Mouse (Mus musculus): Measurements from ENCODE around the gene Spem2.
A peak's percentile ranks its signal among the peaks of the same experiment; 100 is the strongest.

Spem2 gene

DNA sequence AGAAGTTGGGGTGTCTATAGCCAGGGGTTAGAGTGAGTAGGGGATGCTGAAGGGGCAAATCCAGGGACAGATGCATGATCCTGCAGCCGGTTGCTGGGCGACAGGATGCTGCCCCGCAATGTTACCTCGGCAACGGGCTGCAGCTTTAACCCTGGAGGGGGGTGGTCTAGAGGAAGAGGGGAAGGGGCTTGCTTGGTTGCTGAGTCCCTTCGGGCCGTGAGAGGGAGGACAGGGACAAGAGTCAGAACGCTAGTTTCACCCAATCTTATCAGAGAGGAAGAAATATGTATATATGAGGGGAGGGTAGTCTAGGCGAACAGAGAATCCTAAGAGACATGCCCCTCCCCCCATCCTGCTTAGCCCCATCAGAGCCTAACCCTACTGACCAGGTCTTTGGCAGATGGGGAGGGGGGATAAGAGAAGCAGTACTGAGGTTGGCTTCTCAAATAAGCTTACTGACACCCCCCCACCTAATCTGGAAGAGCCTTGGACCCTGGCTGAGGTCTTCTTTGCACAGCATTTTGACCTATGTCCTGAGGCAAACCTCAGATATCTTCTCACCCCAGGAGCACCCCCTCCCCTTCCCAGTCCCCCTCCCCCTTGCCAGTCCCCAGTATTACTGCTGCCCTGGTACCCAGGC lies 17.2 kb upstream of the Spem2 start:
- DNase-seq, result peak; percentile 64

DNA sequence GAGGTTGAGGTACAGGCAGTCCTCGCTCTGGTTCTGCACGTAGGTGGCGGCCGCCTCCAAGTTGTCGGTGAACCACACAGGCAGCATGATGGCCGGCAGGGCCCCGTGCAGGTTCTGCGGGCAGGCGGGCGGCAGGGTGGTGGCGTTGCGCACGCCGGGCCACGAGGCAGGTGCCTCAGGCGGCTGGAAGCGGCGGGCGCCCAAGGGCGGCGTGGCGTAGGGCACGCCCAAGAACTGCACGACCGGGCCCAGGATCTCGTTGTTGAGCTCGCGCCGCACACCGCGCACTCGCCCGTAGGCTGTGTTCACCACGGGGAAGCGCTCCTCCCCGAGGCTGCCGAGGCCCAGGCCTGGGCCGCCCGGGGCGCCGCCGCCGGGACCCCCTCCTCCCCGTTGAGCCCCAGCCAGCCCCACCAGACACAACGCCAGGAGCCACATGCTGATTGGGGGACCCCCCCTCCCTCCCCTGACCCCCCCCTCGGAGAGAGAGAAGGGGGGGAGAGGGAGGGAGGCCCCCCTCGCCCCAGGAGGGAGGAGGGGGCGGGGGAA lies 15.8 kb upstream of the Spem2 start:
- DNase-seq, result peak; percentile 60

DNA sequence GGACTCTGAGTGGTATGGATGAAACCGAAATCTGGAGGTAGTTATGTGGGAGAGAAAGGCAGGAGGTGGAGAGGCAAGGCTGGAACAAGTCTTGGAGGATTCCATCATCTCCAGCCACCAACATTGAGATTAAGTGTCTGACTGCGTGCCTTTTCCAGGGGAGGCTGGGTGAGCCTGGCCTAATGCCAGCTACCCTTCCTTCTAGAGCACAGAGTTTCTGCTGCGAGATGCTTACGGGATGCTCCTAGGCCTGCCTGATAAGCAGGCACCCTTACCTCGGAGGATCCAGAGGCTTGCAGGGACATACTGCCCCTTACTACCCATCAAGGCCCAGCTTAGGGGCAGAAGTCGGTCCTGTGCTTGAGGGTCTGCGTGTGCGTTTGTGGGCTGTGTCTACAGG lies 15.3 kb upstream of the Spem2 start:
- no peak for DNase-seq

DNA sequence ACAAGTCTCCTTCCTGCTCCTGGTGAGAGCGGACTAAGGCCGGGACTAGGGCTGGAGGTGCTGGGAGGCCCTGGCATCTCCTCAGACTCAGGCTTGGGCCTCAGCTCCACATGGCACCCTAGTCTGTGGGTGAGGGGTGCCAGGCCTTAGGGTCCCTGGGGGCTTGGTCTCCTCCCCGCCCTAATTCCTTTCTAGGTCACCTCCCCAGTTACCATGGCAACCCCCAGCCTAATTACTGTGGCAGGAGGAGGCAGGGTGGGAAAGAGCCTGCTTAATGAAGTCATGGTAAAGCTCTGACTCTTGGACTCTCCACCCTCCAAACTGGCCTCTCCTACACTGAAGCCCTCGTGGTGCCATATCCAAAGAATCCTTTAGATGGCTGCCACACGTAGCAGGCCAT lies 10.6 kb upstream of the Spem2 start:
- peak; percentile 85 for DNase-seq

DNA sequence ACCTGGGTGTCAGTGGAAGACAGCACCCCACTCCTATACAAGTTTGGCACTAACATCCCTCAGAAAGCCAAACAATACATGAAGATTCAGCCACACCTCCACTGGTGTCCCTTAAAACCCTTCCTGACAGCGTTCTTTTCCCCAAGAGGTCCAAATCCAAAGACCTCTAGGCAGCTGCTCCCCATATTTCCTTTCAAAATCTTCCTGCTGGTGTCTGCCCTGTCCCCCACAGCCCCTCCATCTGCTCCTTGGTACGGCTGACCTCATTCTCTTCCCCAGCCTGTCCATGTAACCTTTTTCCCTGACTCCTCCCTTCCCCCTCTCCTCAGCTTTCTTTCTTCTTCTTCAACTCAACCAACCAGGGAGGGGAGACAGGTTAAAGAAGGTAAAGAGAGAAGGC lies 5.2 kb upstream of the Spem2 start:
- no peak for DNase-seq

DNA sequence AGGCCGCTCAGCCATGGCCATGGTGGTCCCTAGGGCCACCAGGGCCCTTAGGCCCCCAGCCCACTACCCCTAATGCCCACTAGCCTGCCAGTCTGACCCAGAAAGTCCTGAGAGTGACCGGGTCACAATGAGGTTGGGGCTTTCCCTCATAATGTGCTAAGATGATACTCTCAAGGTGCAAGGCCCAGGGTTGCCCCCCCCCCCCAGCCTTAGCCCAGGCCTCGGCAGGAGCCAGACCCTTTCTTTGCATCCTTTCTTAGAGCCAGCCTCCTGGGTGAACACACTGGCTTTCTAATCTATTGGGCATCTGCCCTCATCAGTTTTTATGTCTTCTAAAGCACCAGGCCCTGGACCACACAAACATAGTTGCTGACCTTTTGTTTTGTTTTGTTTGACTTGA lies 3.8 kb upstream of the Spem2 start, which contains the start of gene Spem1:
TSS of gene Spem1 (minus strand) at position 101 of the 400 bp plus-strand sequence.
- DNase-seq, result no peak

DNA sequence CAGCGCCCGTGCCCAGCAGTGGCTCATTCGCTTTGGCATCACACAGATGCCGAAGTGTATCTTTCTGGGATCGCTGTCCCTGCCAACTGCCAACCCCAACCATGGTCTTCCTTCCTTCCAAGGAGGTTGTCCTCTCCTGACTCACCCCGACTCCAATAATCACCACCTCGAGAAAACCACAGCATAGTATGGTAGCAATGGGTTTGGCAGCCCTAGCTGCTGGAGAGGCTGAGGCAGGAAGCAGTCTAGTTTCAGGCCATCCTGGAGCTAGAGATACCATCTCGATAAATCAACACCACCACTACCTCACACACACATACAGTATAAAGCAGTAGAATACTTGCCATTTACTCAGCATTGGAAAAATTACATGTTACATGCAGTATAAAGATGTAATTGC lies 606 bp upstream of the Spem2 start:
- DNase-seq, result no peak

DNA sequence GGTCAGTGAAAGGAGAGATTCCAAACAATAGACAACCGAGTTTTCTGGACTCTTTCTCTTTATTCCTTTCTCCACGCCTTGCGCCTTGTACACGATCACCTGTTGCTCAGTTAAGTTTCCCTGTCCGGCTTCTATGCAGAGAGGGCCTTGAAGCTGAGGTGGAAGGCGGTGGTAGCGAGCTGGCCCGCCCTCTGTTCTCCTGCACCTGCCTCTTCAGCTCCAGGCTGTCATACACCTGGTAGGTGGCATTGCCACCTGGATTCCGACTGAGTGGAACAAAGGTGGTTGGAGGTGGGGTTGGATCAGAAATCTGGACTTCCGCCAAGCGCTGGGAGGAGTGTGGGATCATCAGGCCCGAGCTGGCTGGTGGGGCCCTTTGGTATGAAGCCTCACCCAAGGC lies 1.7 kb downstream of the Spem2 start:
- no peak for DNase-seq

DNA sequence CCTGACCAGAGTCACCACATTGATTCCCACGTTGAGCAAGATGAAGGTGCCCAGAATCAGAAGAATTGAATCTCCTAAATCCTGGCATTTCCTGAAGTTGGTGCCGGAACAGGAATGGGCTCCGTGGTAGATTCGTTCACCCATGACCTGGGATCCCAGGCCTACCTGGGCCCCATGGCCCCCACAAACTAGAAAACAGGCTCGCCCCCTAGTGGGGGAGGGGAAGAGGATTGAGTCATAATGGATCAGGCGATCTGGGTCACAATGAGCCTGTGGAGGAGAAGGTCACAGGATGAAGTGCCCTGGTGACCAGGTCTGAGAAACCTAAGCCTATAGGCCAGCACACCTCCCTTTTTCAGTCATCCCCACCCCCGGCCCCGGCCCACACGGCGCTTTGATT lies 3.1 kb downstream of the Spem2 start, which contains the start of gene Gm39566:
TSS of gene Gm39566 (minus strand) at position 144 of the 400 bp plus-strand sequence.
- DNase-seq, result peak; percentile 29

DNA sequence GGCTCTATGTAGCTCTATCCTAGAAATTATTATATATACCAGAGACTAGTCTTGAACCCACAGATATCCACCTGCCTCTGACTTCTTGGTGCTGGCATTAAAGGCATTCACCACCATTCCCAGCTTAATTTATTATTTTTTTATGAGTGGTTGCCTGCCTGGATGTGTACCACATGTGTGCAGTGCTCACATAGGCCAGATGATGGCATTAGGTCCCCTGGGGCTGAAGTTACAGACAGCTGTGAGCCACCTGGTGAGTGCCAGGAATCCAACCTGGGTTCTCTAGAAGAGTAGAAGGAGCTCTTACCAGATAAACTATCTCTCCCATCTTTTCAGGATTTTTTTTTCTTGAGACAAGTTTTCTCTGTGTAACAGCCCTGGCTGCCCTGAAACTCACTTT lies 8.0 kb downstream of the Spem2 start:
- DNase-seq, result no peak

DNA sequence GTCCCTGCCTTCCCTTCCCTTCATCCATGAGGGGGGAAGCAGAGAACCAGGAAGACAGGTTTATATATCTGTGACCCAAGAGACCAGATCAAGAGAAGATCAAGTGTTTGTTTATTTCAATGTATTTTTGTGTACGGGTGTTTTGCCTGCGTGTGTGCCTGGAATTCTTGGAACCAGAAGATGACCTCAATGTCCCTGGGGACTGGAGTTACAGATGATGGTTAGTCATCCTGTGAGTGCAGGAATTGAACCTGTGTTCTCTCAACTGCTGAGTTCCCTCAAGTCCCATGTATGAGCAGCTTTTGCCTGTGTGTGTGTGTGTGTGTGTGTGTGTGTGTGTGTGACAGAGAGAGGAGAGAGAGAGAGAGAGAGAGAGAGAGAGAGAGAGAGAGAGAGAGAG lies 10.6 kb downstream of the Spem2 start:
- no peak for DNase-seq

DNA sequence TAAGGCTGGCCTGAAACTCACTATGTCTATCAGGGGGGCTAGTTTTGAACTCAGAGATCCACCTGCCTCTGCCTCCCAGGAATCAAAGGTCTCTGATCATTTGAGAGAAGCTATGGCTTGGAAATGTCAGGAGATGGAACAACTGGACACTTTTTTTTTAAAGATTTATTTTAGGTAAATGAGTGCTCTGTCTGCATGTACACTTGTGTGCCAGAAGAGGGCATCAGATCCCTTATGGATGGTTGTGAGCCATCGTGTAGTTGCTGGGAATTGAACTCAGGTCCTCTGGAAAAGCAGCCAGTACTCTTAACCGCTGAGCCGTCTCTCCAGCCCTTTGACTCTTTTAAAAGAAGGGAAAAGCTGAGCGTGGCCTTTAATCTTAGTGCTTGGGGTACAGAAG lies 11.9 kb downstream of the Spem2 start:
- DNase-seq, result no peak

DNA sequence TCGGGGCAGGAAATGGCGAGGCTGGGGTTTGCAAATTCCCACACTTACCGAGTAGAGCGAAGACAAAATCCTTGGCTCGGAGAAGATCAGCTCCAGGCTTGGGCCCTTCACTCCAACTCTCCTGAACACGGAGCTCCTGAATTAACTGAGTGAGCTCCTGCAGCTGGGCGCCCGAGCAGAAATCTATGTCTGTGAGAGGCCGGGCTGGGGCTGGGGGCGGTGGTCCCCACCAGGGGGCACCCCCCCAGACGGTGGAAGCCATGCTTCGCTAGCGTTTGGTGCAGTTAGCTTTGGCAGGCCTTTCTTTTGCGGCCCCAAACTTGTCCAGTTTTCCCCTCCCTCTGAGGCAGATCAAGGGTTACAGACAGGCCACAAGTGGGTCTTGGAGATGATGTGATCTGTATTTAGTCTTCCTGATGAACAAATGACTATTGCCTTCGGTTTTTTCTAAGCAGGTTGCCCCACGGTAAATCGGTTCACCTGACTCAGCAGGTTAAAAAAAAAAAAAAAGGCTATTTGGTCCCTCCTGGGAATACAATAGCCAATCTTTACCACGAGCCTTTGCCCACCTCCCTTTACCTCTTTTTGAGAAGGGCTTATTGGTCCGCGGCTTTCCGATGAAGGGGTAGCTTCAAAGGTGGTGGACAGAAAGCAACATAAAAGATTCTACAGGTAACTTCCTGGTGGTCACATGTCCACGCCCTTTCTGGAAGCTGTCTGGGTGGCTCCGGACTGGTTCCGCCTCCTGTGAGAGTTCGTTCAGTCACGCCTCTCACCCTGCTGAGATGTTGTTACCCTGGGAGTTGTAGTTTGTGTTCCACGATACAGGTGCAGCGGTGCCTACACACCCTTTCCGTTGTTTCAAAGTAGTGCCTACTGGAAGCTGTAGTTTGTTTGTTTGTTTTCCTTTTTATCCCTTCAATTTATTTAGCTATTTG lies 13.0 kb downstream of the Spem2 start, which contains the start of gene Tmem102:
TSS of gene Tmem102 (minus strand) at position 653 of the 938 bp plus-strand sequence.
- DNase-seq, result no peak

DNA sequence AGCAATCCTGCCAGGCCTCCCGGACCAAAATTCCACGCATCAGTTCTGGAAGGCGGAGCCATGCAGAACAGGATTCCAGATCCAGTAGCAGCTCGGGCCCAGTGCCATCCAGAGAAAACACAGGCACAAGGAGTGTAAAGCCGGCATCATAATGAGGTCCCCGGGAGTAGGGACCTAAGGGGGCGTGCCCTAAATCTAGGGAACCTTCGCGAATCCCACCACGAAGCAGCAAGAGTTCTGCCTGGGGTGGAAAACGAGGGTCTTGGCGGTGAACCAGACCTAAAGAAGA lies 13.7 kb downstream of the Spem2 start:
- peak; percentile 10 for DNase-seq

DNA sequence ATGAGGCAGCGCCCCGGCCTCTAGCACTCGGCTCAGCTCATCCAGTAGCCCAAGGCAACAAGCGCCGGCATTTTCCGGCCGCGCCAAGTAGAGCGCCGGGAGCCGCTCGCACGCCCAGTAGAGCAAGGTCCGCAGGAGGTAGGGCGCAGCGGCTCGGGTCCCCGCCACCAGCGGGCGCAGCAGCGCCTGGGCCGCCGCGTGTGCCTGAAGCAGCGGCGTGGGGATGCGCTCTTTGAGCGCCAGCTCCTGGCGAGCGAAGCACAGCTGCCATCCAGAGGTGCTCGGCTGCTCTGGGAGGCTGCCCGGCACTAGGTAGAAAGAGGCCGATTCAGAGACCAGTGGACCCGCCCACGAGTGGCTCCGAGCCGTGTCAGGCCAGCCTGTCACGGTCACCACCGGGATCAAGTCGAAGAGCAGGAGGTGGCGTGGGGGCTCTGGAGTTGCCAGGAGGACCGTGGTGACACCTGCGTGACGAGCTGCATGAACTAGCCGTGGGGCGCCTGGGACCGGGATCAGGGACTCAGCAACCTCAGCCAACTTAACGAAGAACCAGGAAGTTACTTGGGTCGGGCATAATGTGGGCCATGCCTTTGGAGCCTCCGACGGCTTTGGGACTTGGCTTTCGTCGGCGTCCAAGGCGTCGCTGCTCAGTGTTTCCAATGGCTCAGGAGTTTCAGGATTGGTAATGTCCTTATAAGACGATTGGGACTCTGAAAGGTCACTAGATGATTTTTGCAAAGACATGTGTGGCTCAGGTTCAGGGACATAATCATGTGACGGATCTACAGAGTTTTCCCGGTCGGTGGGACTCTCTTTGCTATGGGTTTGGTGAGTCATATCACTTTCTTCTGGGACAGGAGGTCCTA lies 14.2 kb downstream of the Spem2 start:
- DNase-seq, result peak; percentile 85

DNA sequence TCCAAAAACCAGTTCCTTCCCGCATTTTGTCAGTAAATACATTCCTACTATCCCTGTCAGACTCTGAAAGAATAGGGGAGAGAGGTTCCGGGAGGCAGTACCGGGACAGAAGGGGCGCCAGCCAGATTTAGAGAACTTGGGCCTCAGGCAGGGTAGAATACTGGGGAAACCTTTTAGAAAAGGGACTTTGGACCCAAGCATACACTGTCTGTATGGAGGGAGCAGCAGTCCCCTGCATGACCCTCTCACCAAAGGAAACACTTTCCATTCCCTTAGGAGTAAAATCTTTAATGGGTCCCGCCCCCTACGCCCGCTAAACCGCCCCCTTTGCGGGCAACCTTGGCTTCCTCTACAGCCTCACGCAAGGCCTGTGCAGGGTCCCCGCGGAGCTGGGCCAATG lies 14.9 kb downstream of the Spem2 start:
- no peak for DNase-seq

DNA sequence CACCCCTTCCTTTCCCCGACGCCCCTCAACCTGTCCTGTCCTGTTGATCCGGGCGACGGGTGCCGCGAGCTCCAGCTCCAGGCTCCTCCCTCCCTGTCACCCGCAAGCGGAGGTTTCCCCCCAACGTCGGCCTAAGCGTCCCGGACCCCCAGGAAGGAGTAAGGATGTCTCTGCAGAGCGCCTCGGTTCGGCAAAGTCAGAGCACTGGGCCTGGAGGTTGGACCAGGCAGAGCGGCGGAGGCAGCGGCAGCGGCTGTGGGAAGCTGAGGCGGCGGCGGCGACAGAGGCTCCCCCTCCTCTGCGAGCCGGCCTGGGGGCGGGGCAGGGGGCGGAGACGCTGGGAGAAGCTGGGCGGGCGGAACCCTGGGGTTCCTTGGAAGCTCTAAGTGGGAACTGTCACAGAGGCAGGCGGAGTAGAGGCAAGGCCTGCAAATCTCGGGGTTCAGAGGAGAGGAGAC lies 15.6 kb downstream of the Spem2 start:
- DNase-seq, result peak; percentile 89

DNA sequence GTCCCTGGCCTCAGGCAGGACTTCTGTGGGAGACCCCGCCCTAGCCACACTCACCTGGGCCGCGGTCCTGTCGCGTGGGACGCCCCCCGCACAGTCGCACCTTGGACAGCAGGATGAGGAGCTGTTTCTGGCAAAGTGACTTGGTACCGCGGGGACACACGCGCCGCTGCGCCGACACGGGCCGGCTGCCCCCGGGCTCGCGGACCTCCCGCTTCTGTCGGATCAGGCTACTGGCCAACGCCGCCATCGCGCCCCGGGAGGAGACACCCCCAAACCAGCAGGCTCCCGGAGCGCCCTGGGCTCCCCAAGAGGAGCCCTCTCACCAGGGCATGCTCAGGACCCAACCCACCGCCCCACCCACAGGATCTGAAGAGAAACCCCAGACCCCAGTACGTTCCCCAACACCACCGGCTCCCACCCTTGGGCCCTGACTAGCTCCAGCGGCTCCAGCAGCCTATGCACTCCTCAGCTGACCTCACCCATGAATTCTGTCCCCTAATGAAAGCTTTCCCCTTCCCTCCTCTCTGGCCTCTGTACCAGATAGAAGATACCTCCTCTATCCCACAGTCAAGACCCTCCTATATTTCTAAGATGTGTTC lies 16.8 kb downstream of the Spem2 start, which contains the start of gene Fgf11:
TSS of gene Fgf11 (minus strand) at position 479 of the 599 bp plus-strand sequence.
- DNase-seq, result no peak

DNA sequence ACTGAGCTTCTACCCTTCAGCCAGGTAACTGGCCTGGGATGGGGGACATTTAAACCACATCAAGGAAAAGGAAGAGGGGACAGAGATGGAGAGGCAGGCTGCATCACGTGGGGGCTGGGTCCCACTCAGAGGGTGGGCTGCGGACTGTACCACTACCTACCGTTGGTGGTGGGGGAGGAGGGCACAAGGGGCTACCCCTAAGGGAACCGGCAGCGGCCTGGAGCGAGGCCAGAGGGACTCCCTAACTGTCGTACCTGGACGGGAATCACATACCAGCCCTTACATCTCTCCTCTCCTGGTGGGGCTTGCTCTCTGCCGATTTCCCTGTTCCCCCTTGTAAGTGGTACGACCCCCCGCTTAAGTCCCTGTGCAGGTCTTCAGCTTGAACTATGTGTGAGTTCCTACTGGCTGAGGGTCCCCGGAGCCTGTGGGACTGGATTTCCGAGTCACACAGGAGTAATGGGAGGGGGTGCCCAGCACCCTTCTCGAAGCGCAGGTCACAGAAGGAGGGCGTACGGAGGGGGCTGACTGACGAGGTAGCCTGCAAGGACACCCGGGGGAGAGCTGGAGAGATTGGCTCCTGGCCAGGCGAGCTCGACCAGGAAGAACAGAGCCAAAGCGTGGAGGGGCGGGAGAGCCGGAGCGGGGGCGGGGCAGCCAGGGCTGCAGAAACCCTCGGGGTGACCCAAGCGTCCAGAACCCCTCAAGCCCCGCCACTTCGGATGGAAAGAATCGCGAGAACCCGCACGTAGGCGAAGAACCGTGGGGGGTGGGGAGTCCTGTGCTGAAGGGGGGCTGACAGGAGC lies 17.7 kb downstream of the Spem2 start:
- DNase-seq, result peak; percentile 95

DNA sequence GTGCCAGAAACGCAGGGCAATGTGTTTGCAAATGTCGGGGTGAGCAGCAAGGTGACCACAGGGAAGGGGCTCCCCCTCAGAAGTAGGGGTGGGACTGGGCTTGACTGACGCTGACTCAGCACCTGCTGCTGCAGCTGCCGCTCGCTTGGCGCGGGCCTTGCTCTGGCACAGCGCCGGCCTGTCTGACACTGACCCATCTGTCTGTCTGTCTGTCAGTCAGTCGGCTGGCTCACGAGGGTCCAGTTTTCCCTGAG lies 18.2 kb downstream of the Spem2 start:
- no peak for DNase-seq

DNA sequence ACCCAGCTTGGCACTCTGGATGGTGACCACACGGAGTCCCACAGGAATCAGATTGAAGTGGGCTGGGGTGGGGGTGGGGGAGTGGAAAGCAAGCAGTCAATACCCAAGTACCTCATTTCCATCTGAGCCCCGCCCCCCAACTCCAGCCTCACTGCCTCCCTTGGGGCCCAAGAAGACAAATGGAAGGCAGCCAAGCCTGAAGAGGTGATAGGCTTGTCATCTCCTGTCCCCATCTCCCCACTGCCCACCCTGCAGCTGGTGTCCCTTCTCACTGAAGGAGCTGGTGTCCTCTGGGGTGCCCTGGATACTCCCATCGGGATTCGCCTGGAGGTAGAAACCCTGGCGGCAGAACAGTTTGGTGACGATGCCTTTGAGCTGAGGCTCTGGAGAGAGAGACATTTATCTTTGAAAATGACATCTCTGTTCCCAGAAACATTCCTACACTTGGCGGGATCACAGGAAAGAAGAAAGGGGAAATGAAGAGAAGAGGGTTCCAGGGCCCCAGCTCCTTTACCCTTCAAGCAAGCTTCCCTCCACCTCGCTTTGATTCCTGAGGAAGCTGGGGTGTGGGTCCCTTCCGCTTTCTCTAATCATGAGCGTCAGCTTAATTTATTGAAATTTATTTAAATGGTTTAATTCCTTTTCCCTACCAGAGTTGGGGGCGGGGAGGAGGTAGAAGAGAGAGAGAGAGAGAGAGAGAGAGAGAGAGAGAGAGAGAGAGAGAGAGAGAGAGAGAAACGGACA lies 18.7 kb downstream of the Spem2 start:
- peak; percentile 71 for DNase-seq
